Mouse (Mus musculus): ENCODE data around the gene H2-K1.

DNA sequence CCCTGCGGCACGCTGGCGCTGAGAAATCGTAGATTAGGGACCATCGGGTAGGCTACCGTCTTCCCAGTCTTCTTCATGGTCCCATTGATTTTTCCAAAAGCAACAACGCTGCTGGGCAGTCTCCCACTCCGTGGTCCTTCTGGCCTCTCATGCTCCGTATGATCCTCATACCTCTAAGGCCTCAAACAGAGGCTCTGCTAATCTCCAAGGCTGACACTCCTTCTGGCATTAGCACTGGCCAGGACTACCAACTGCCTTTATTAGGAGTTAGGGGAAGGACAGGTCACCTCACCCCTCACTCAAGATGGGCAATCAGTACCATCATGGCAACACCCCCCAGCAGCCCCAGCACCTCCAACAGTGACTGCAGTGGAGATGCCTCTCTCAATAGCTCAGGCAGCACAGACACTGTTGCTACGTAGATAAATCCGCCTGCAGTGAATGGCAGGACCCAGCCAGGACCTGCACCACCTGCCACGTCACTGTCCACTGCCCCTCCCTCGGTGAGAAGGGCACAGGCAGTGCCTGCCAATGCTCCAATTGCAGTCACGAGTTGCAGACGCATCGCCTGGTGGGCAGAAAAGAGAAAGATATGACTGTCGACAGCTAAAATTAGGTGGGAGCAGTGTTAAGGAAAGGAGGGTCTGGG lies 28.5 kb upstream of the H2-K1 start:
- TF ChIP-seq POLR2A (IDR thresholded peaks at IDR 0.05; ENCODE audit: control insufficient read depth, low read depth, low read length): no peak
- TF ChIP-seq CTCF (IDR thresholded peaks at IDR 0.05; ENCODE audit: control insufficient read depth, insufficient read depth, insufficient replicate concordance, low read depth, low read length): no peak
